Mouse (Mus musculus): ENCODE data around the gene Pon3.

Pon3 gene

DNA sequence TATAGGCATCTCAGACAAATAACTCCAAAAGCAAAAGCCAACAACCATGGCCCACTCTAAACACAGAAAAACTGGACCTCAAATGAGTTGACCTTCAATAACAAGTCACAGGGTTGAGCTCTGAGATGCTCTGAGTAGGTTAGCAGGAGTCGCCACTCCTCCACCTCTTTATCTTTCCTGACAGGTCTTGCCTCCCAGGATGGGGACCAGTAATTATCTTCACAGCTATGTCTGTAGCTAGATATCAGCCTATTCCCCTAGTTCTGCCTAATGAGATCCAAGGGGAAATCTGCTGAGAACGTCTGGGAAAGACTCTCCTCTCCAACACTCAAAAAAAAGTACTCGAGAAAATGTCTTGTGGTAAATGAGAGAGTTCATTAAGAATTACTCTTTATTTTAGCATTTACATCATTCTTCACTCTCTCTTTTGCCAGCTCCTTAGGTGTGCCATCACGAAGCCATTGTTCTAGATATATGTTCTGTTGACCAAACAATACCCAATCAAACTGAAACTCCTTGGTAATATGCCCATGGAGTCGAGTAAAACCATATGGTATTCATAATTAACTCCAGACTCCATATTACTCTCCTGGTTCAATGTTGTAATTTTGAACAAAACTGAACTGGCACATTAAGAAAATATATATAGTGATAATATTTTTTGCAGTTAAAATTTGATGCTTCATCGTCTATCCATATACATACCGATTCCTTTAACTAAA is 69.7 kb downstream of the Pon3 start:
- DNase-seq (ENCODE audit: low read depth, low spot score), result no peak

DNA sequence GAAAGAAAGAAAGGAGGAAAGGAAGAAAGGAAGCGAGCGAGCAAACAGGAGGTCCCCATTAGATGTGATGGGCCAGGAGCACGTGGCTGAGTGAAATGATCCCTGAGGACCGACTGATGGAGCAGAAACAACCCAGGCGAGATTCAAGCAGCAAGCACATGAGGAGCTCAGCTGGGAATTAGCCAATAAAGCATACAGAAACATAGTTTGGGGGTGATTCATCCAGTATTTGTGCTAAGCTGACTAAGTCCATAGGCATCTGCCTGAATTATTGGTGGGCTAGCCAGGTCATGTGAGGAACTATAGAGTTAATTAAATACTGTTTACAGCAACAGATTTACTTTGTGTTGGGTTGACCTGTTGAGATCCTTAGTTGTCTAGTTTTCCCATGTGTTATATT is 75.4 kb downstream of the Pon3 start:
- DNase-seq (ENCODE audit: low read depth, low spot score), result no peak

DNA sequence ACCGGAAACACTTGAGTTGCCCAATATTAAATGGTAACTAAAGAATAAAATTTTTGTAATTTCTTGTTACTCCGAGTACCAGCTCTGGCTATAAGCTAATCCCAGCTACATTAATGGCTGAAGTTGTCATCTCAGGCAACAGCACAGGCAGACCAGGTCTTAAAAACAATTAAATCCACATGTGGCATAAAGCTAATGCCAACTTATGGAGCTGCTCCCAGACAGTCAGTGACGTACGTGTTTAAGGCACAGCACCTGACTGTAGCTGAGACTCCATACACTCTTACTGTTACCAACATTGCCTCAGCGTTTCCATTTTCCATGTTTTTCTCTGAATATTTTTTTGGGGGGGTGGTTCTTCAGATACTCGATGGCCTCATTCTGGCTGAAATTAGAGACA is 76.9 kb downstream of the Pon3 start:
- DNase-seq (ENCODE audit: low read depth, low spot score), result no peak

DNA sequence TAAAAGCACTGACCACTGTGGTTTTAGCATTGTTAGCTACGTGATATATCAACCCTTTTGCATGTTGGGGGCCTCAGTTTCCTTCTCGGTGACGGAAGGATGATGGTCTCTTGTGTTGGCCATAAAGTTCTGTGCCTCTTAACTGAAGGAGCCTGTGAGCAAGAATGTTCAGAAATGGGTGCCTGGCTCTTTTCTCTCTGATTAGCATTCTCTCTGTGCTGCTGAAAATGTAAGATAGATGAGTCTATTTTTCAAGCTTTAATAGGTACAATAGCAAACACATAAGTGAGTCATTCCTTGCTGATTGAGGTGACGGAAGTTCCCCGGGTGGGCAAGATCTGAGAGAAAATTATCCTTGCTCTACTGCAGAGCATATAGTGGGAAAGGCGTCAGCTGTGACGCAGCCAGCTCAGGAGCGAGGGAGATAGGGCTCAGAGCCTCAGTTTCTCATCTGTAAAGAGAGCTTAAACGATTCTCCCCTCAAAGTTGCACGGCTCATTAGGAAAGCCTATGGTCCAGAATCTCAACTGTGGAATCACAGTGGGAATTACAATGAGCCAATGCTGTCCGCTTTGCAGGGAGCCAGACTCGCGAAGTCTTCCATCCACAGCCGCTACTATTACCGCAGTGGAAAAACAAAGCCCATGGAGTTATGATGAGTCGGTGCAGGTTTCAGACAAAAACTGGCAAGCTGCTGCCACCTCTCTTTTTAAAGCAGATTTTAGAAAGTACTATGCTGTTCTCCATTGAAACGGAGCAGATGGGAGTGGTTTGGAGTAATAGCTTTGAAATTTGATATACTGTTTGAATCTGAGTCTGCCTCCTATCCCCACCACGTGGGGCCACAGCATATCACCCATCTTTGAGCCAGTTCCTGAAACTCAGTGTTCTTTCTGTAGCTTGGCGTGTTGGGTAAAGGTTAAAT is 77.9 kb downstream of the Pon3 start:
- DNase-seq (ENCODE audit: low read depth, low spot score), result no peak

DNA sequence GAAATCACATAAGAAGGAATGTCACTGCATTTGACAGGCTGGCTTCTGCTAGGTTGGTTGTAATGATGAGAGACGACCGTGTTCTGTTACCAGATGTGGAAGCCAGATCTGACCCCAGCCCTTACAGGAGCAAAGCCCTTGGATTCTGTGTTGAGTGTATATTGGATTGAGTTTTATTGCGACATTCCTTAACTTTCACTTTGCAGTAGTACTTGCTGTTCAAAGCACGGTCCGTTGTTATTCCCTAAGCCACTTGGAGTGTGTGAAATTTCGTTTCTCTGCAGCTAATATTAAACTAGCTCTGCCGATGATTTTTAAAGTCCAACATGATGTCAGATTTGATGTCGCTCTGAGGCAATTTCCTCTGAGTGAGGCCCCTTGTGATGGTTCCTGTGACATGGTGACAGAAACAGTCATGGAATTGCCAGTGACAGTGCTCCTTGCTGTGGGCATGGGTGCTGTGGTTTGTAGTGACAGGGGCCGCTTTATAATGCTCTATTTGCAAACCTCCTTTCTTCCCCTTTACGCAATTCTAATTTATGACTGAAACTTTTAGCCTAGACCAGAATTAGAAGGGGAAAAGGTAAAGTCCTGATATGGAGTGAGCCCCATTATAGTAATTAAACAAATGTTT is 81.8 kb downstream of the Pon3 start:
- no peak for DNase-seq (ENCODE audit: low read depth, low spot score)

DNA sequence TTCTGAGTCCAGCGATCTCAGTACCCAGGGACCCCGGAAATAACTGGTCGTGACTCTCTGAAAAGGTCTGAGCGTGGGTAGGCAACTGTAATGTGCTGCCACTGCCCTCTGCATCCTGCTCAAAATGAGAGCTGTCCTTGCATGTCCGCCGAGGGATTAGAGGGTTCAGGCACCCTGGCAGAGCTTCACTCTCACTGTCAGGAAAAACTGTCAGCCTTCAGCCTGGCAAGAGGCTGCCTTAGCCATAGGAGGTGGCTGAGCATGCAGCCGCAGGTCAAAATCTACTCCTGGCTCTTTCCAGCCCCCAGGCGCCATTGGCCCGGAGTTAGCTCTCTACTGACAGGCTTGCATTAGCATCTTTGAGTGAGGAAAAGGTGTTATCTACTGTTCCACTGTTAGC is 83.5 kb downstream of the Pon3 start:
- DNase-seq (ENCODE audit: low read depth, low spot score), result no peak

DNA sequence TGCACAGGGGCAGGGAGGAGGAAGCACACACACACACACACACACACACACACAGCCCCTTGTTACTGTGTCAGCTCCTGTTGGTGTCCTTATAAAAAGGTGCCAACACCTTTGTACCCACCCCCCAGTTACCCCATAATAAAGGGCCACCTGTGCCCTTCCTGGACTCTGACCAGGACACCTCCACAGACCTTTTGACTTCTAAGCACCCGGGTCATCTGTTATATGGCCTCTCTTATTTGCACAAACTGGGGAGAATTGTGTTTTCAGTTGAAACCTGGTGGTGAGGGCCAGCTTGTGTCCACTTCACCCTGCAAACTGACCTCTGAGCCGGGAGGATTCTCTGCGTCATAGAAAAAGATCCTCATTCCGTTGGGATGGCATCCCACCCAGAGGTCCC is 84.7 kb downstream of the Pon3 start:
- DNase-seq (ENCODE audit: low read depth, low spot score), result no peak
